Mouse (Mus musculus): Measurements from ENCODE around the gene Gm13285. TPM values are rescaled to one million over a fixed set of nuclear protein-coding genes. Genes with fewer than 3 reads are reported as not detected.
"Not testable (repeated sequence)": the region's sequence is repeated elsewhere in the genome, so short reads cannot be mapped to it uniquely, and the experiment has no call there.

Gm13285 gene
- total RNA-seq, 2 experiments from 2014 or later, result not detected

- intact Hi-C loops (cut with DNase I); DNase-seq (ENCODE audit: low spot score in 2 of 2): not testable (repeated sequence)
These were observed 8.2 kb upstream of the Gm13285 start, which contains the start of gene Gm13278 for GRCm38 (mm10) chr4:88791250-88791649. Gene Gm13278, plus strand, starts transcription at chr4:88791550.

GRCm38 (mm10) chr4:88793936-88794675 lies 5.4 kb upstream of the Gm13285 start, which contains the start of gene Gm13275:
Gene Gm13275, plus strand, starts transcription at chr4:88794487.
- intact Hi-C loops (cut with DNase I), result not testable (repeated sequence)
- peak; percentile 32 to 41 for DNase-seq (ENCODE audit: low spot score in 2 of 2)

GRCm38 (mm10) chr4:88797097-88797496 lies 2.4 kb upstream of the Gm13285 start, which contains the start of gene Gm13279:
Gene Gm13279, plus strand, starts transcription at chr4:88797397.
- not testable (repeated sequence) for DNase-seq (ENCODE audit: low spot score in 2 of 2)

GRCm38 (mm10) chr4:88802954-88803353 lies 3.5 kb downstream of the Gm13285 start, which contains the start of gene Gm13287:
Gene Gm13287, plus strand, starts transcription at chr4:88803254.
- intact Hi-C loops (cut with DNase I); DNase-seq (ENCODE audit: low spot score in 2 of 2): not testable (repeated sequence)

More at GRCm38 (mm10) chr4:88797097-88797496, 2.4 kb upstream of the Gm13285 start, which contains the start of gene Gm13279:
- intact Hi-C loops (cut with DNase I), result not testable (repeated sequence)

GRCm38 (mm10) chr4:88805231-88805630 lies 5.8 kb downstream of the Gm13285 start, which contains the start of gene Gm13288:
Gene Gm13288, plus strand, starts transcription at chr4:88805531.
- DNase-seq (ENCODE audit: low spot score in 2 of 2); intact Hi-C loops (cut with DNase I): not testable (repeated sequence)

GRCm38 (mm10) chr4:88805761-88806160 lies 6.3 kb downstream of the Gm13285 start:
- intact Hi-C loops (cut with DNase I); DNase-seq (ENCODE audit: low spot score in 2 of 2): not testable (repeated sequence)

- no peak for DNase-seq (ENCODE audit: low spot score in 2 of 2)
- intact Hi-C loops (cut with DNase I), result no loop called here
These were observed 16.5 kb downstream of the Gm13285 start, which contains the start of gene Ifna7 for GRCm38 (mm10) chr4:88815928-88816327. Gene Ifna7, plus strand, starts transcription at chr4:88816228.

GRCm38 (mm10) chr4:88819659-88820058 lies 20.2 kb downstream of the Gm13285 start, which contains the start of gene Ifna11:
Gene Ifna11, plus strand, starts transcription at chr4:88819959.
- intact Hi-C loops (cut with DNase I), result no loop called here
- no peak for DNase-seq (ENCODE audit: low spot score in 2 of 2)

- DNase-seq (ENCODE audit: low spot score in 2 of 2), result peak in 1 of 2 experiments; percentile 19
- intact Hi-C loops (cut with DNase I), result no loop called here
These were observed 23.5 kb downstream of the Gm13285 start for GRCm38 (mm10) chr4:88822995-88823394.

GRCm38 (mm10) chr4:88827116-88827515 lies 27.7 kb downstream of the Gm13285 start, which contains the start of gene Ifna6:
Gene Ifna6, plus strand, starts transcription at chr4:88827416.
- DNase-seq (ENCODE audit: low spot score in 2 of 2); intact Hi-C loops (cut with DNase I): not testable (repeated sequence)

GRCm38 (mm10) chr4:88830523-88830922 lies 31.1 kb downstream of the Gm13285 start:
- intact Hi-C loops (cut with DNase I), result no loop called here
- DNase-seq (ENCODE audit: low spot score in 2 of 2), result peak in 1 of 2 experiments; percentile 31

GRCm38 (mm10) chr4:88835225-88835624 lies 35.8 kb downstream of the Gm13285 start, which contains the start of gene Ifna5:
Gene Ifna5, plus strand, starts transcription at chr4:88835525.
- intact Hi-C loops (cut with DNase I); DNase-seq (ENCODE audit: low spot score in 2 of 2): not testable (repeated sequence)

GRCm38 (mm10) chr4:88838828-88839227 lies 39.4 kb downstream of the Gm13285 start:
- peak in 1 of 2 experiments; percentile 4 for DNase-seq (ENCODE audit: low spot score in 2 of 2)
- intact Hi-C loops (cut with DNase I), result no loop called here

- no peak for DNase-seq (ENCODE audit: low spot score in 2 of 2)
- intact Hi-C loops (cut with DNase I), result no loop called here
These were observed 40.6 kb downstream of the Gm13285 start for GRCm38 (mm10) chr4:88840058-88840457.

GRCm38 (mm10) chr4:88841438-88841911 lies 42.0 kb downstream of the Gm13285 start, which contains the start of gene Ifna4:
Gene Ifna4, plus strand, starts transcription at chr4:88841861.
- DNase-seq (ENCODE audit: low spot score in 2 of 2), result no peak
- intact Hi-C loops (cut with DNase I), result no loop called here

GRCm38 (mm10) chr4:88845334-88845733 lies 45.9 kb downstream of the Gm13285 start:
- no peak for DNase-seq (ENCODE audit: low spot score in 2 of 2)
- intact Hi-C loops (cut with DNase I), result no loop called here

GRCm38 (mm10) chr4:88849698-88850097 lies 50.2 kb downstream of the Gm13285 start, which contains the start of gene Ifna1:
Gene Ifna1, plus strand, starts transcription at chr4:88850087.
- DNase-seq (ENCODE audit: low spot score in 2 of 2), result no peak
- intact Hi-C loops (cut with DNase I), result no loop called here

All from left cerebral cortex, postnatal 25 days (tissue).